Mouse (Mus musculus) brown adipose tissue, adult 24 weeks (tissue): ENCODE data around the gene Pcp4. TPM values are rescaled to one million over a fixed set of nuclear protein-coding genes. Genes with fewer than 3 reads are reported as not detected.

Experiments
- polyA plus RNA-seq: library from polyadenylated mRNA; stranded (reverse); fragments of >200 nt; gene quantifications from 2 replicates; pipeline ENCODE4 v1.2.4, GENCODE M21; 2012; ENCODE audit not compliant: missing spikeins, insufficient read depth, insufficient read length

The Pcp4 gene
- polyA plus RNA-seq, 1 experiment, result not detected

Other genes with a start within 250 kb of the Pcp4 start
- gene B3galt5, start 231.8 kb upstream of the Pcp4 start, polyA plus RNA-seq, result not detected in 2 replicates
- gene Itgb2l, start 24.0 kb upstream of the Pcp4 start, polyA plus RNA-seq, result not detected in 2 replicates